Mouse (Mus musculus): ENCODE results near the gene Srgap2. TPM values are rescaled to one million over a fixed set of nuclear protein-coding genes. Genes with fewer than 3 reads are reported as not detected.
"Not testable (repeated sequence)": the region's sequence is repeated elsewhere in the genome, so short reads cannot be mapped to it uniquely, and the experiment has no call there.

Gene Srgap2
- polyA plus RNA-seq (2016; fragmentation: Nextera tagmentation; extraction: Ambion mirVana): 13.5 and 14.2 TPM in 2 replicates

- peak within 1 kb of the TSS; percentile 96 for H3K4me2 ChIP-seq (replicated peaks)
- peaks cover 44% of the 10 kb centered on the region for H3K4me1 ChIP-seq
- H3K4me3 ChIP-seq: peak within 1 kb of the TSS; percentile 60
- peak within 1 kb of the TSS; percentile 75 for H3K27ac ChIP-seq
- under 1% methylated on average over 44 of the region's 44 CpGs for WGBS
- H3K36me3 ChIP-seq: no peaks in the 10 kb centered on the region
- no peaks in the 10 kb centered on the region for H3K27me3 ChIP-seq (replicated peaks)
- H3K9me3 ChIP-seq: no peaks in the 10 kb centered on the region
- ATAC-seq (ENCODE audit: low FRiP score, low read depth): peak; percentile 98
- H3K9ac ChIP-seq: peak within 1 kb of the TSS; percentile 70
Observed at GRCm38 (mm10) chr1:131527281-131528080, at the start of gene Srgap2, which contains the start of gene Fam72a. TSS of gene Srgap2 (minus strand) at chr1:131527352. TSS of gene Fam72a (plus strand) at chr1:131527903.

GRCm38 (mm10) chr1:131573721-131574120 lies 46.6 kb upstream of the Srgap2 start:
- no peak overlapping the region for H3K27ac ChIP-seq
- no peak for ATAC-seq (ENCODE audit: low FRiP score, low read depth)
- H3K4me3 ChIP-seq: no peak overlapping the region
- no peaks in the 10 kb centered on the region for H3K4me1 ChIP-seq
- H3K27me3 ChIP-seq (replicated peaks): no peaks in the 10 kb centered on the region
- H3K36me3 ChIP-seq: no peaks in the 10 kb centered on the region
- no peak overlapping the region for H3K4me2 ChIP-seq (replicated peaks)
- H3K9ac ChIP-seq: no peak overlapping the region
- H3K9me3 ChIP-seq: no peaks in the 10 kb centered on the region
- 91% methylated on average over 14 of the region's 14 CpGs for WGBS

- 88% methylated on average over 4 of the region's 4 CpGs for WGBS
- no peaks in the 10 kb centered on the region for H3K27me3 ChIP-seq (replicated peaks)
- H3K36me3 ChIP-seq: no peaks in the 10 kb centered on the region
- no peaks in the 10 kb centered on the region for H3K9me3 ChIP-seq
- H3K9ac ChIP-seq: no peak overlapping the region
- no peak for ATAC-seq (ENCODE audit: low FRiP score, low read depth)
- no peak overlapping the region for H3K4me3 ChIP-seq
- no peaks in the 10 kb centered on the region for H3K4me1 ChIP-seq
- no peak overlapping the region for H3K4me2 ChIP-seq (replicated peaks)
- H3K27ac ChIP-seq: no peak overlapping the region
Observed at GRCm38 (mm10) chr1:131570391-131570790, 43.2 kb upstream of the Srgap2 start.

GRCm38 (mm10) chr1:131569721-131570120 lies 42.6 kb upstream of the Srgap2 start:
- ATAC-seq (ENCODE audit: low FRiP score, low read depth): no peak

GRCm38 (mm10) chr1:131566056-131566455 lies 38.9 kb upstream of the Srgap2 start:
- ATAC-seq (ENCODE audit: low FRiP score, low read depth): 0 out of 2 replicates have a peak, but pooled peaks have one; percentile 53
- H3K27ac ChIP-seq; H3K36me3 ChIP-seq; H3K4me2 ChIP-seq (replicated peaks); H3K9me3 ChIP-seq; H3K27me3 ChIP-seq (replicated peaks); H3K4me1 ChIP-seq; H3K4me3 ChIP-seq; H3K9ac ChIP-seq: not testable (repeated sequence)
- 35% methylated on average over 11 of the region's 11 CpGs for WGBS

More at GRCm38 (mm10) chr1:131569721-131570120, 42.6 kb upstream of the Srgap2 start:
- WGBS: 93% methylated on average over 6 of the region's 6 CpGs
- H3K27me3 ChIP-seq (replicated peaks): no peaks in the 10 kb centered on the region
- no peaks in the 10 kb centered on the region for H3K9me3 ChIP-seq
- no peaks in the 10 kb centered on the region for H3K4me1 ChIP-seq
- H3K36me3 ChIP-seq: no peaks in the 10 kb centered on the region
- no peak overlapping the region for H3K27ac ChIP-seq
- H3K4me3 ChIP-seq: no peak overlapping the region
- H3K4me2 ChIP-seq (replicated peaks): no peak overlapping the region
- no peak overlapping the region for H3K9ac ChIP-seq

- Histone ChIP-seq H3K9ac (no peak overlapping the region), H3K4me1 (no peaks in the 10 kb centered on the region), H3K4me3 (no peak overlapping the region), H3K36me3 (no peaks in the 10 kb centered on the region), H3K9me3 (no peaks in the 10 kb centered on the region), H3K27ac (no peak overlapping the region), H3K27me3 (replicated peaks) (no peaks in the 10 kb centered on the region), H3K4me2 (replicated peaks) (no peak overlapping the region)
- ATAC-seq (ENCODE audit: low FRiP score, low read depth): no peak
- WGBS: 92% methylated on average over 2 of the region's 2 CpGs
Observed at GRCm38 (mm10) chr1:131562081-131562480, 34.9 kb upstream of the Srgap2 start.

- Histone ChIP-seq H3K9ac (no peak overlapping the region), H3K4me2 (replicated peaks) (no peak overlapping the region), H3K36me3 (no peaks in the 10 kb centered on the region), H3K9me3 (no peaks in the 10 kb centered on the region), H3K27ac (no peak overlapping the region), H3K27me3 (replicated peaks) (no peaks in the 10 kb centered on the region), H3K4me3 (no peak overlapping the region), H3K4me1 (no peaks in the 10 kb centered on the region)
- ATAC-seq (ENCODE audit: low FRiP score, low read depth): no peak
Observed at GRCm38 (mm10) chr1:131560500-131560899, 33.3 kb upstream of the Srgap2 start.

- H3K36me3 ChIP-seq: no peaks in the 10 kb centered on the region
- H3K9ac ChIP-seq: peak overlapping the region; percentile 47; the same call in 1 of the 2 replicates
- H3K9me3 ChIP-seq: no peaks in the 10 kb centered on the region
- ATAC-seq (ENCODE audit: low FRiP score, low read depth): peak; percentile 96
- H3K27me3 ChIP-seq (replicated peaks): no peaks in the 10 kb centered on the region
- no peaks in the 10 kb centered on the region for H3K4me1 ChIP-seq
- no peak overlapping the region for H3K27ac ChIP-seq
- 11% methylated on average over 13 of the region's 13 CpGs for WGBS
- peak overlapping the region; percentile 47 for H3K4me2 ChIP-seq (replicated peaks)
- H3K4me3 ChIP-seq: no peak overlapping the region
Observed at GRCm38 (mm10) chr1:131555042-131555812, 28.1 kb upstream of the Srgap2 start.

GRCm38 (mm10) chr1:131553428-131553827 lies 26.3 kb upstream of the Srgap2 start:
- H3K4me2 ChIP-seq (replicated peaks): no peak overlapping the region
- H3K27me3 ChIP-seq (replicated peaks): no peaks in the 10 kb centered on the region
- H3K27ac ChIP-seq: no peak overlapping the region
- no peak for ATAC-seq (ENCODE audit: low FRiP score, low read depth)
- H3K36me3 ChIP-seq: no peaks in the 10 kb centered on the region
- no peaks in the 10 kb centered on the region for H3K9me3 ChIP-seq
- H3K4me1 ChIP-seq: no peaks in the 10 kb centered on the region
- no peak overlapping the region for H3K9ac ChIP-seq
- no peak overlapping the region for H3K4me3 ChIP-seq

GRCm38 (mm10) chr1:131551956-131552355 lies 24.8 kb upstream of the Srgap2 start:
- Histone ChIP-seq H3K36me3 (no peaks in the 10 kb centered on the region), H3K27ac (no peak overlapping the region), H3K4me1 (no peaks in the 10 kb centered on the region), H3K9me3 (no peaks in the 10 kb centered on the region), H3K9ac (no peak overlapping the region), H3K4me3 (no peak overlapping the region), H3K27me3 (replicated peaks) (no peaks in the 10 kb centered on the region), H3K4me2 (replicated peaks) (no peak overlapping the region)
- ATAC-seq (ENCODE audit: low FRiP score, low read depth): no peak
- 96% methylated on average over 2 of the region's 2 CpGs for WGBS

- Histone ChIP-seq H3K4me2 (replicated peaks) (no peak overlapping the region), H3K9me3 (no peaks in the 10 kb centered on the region), H3K9ac (no peak overlapping the region), H3K4me1 (no peaks in the 10 kb centered on the region), H3K27ac (no peak overlapping the region), H3K27me3 (replicated peaks) (no peaks in the 10 kb centered on the region), H3K4me3 (no peak overlapping the region), H3K36me3 (no peaks in the 10 kb centered on the region)
- ATAC-seq (ENCODE audit: low FRiP score, low read depth): no peak
- WGBS: 65% methylated on average over 8 of the region's 8 CpGs
Observed at GRCm38 (mm10) chr1:131548494-131549365, 21.6 kb upstream of the Srgap2 start.

All from neural tube, embryonic 12.5 days (tissue).